Mouse (Mus musculus) forebrain, embryonic 14.5 days (tissue): Measurements from ENCODE around the gene Hoxc5. TPM values are rescaled to one million over a fixed set of nuclear protein-coding genes. Genes with fewer than 3 reads are reported as not detected.

Source experiments
- ATAC-seq: fragments of 200-750 bp; cut with Nextera tagmentation; 2 replicates; pipeline ENCODE4 v1.8.0; 2017; ENCODE audit warnings: mild to moderate bottlenecking, moderate library complexity
- DNase-seq: peaks from one replicate; pipeline ENCODE4 v3.0.0-alpha.2; 2015; ENCODE audit warnings: low spot score
- H3K27ac ChIP-seq: fragments of 300-500 bp; sonication (generic); 2 replicates; pipeline ENCODE4 v1.5.1; 2014; ENCODE audit warnings: low read depth, mild to moderate bottlenecking, control low read depth, low read length, moderate library complexity
- H3K27me3 ChIP-seq: fragments of 300-500 bp; sonication (generic); replicated peaks from 2 replicates; pipeline ENCODE4 v1.6.1; 2014; ENCODE audit warnings: low read length, control low read depth, mixed read lengths; ENCODE audit not compliant: control insufficient read depth, insufficient read depth
- H3K36me3 ChIP-seq: fragments of 300-500 bp; sonication (generic); 2 replicates; pipeline ENCODE4 v1.6.1; 2014; ENCODE audit warnings: low read length, control low read depth; ENCODE audit not compliant: control insufficient read depth, insufficient read depth
- H3K4me1 ChIP-seq: fragments of 300-500 bp; sonication (generic); 2 replicates; pipeline ENCODE4 v1.6.1; 2014; ENCODE audit warnings: antibody characterized with exemption, low read length, control low read depth; ENCODE audit not compliant: control insufficient read depth, insufficient read depth
- H3K4me2 ChIP-seq: fragments of 300-500 bp; sonication (generic); 2 replicates; pipeline ENCODE4 v1.6.1; 2014; ENCODE audit warnings: mild to moderate bottlenecking, control low read depth, low read length
- H3K4me3 ChIP-seq: fragments of 300-500 bp; sonication (generic); 2 replicates; pipeline ENCODE4 v1.5.1; 2014; ENCODE audit warnings: low read depth, low read length, control low read depth
- H3K9ac ChIP-seq: fragments of 300-500 bp; sonication (generic); 2 replicates; pipeline ENCODE4 v1.6.1; 2014; ENCODE audit warnings: mild to moderate bottlenecking, low read length, control low read depth, moderate library complexity
- H3K9me3 ChIP-seq: fragments of 300-500 bp; sonication (generic); replicated peaks from 2 replicates; pipeline ENCODE4 v1.6.1; 2016; ENCODE audit warnings: low read length, control low read depth, mixed read lengths; ENCODE audit not compliant: control insufficient read depth
- WGBS: fragments of 180-500 bp; shearing (Covaris S2); extraction: QIAGEN DNeasy Blood & Tissue Kit; methylation state at CpG from one replicate; pipeline ENCODE4 v1.1.7; 2014; 5-methylcytosine and 5-hydroxymethylcytosine counted together
- polyA plus RNA-seq: library from polyadenylated mRNA; unstranded; fragments of >200 nt; fragmentation: Nextera tagmentation; extraction: Ambion mirVana; gene quantifications from 2 replicates; pipeline ENCODE4 v1.2.1, GENCODE M21; 2014

Hoxc5 gene
- polyA plus RNA-seq, 1 experiment from 2014 or later: not detected

GRCm38 (mm10) chr15:103053210-103053609 lies 86.0 kb downstream of the Hoxc5 start:
- Histone ChIP-seq H3K9ac (no peak overlapping the region), H3K36me3 (no peaks in the 10 kb centered on the region), H3K4me1 (no peaks in the 10 kb centered on the region), H3K27me3 (peaks cover 86% of the 10 kb centered on the region), H3K4me2 (no peak overlapping the region), H3K27ac (no peak overlapping the region), H3K4me3 (no peak overlapping the region), H3K9me3 (no peaks in the 10 kb centered on the region)
- DNase-seq (no peak), ATAC-seq (no peak)

GRCm38 (mm10) chr15:103056396-103056795 lies 89.2 kb downstream of the Hoxc5 start:
- peaks cover 90% of the 10 kb centered on the region for H3K27me3 ChIP-seq
- H3K4me1 ChIP-seq: no peaks in the 10 kb centered on the region
- no peaks in the 10 kb centered on the region for H3K9me3 ChIP-seq
- 27% methylated on average over 2 of the region's 2 CpGs for WGBS
- DNase-seq: no peak
- H3K9ac ChIP-seq: no peak overlapping the region
- no peaks in the 10 kb centered on the region for H3K36me3 ChIP-seq
- no peak overlapping the region for H3K4me2 ChIP-seq
- no peak overlapping the region for H3K4me3 ChIP-seq
- ATAC-seq: no peak
- no peak overlapping the region for H3K27ac ChIP-seq

GRCm38 (mm10) chr15:103058715-103059114 lies 91.5 kb downstream of the Hoxc5 start:
- no peak overlapping the region for H3K4me3 ChIP-seq

GRCm38 (mm10) chr15:103059393-103059992 lies 92.2 kb downstream of the Hoxc5 start:
- DNase-seq (no peak), ATAC-seq (no peak)
- Histone ChIP-seq H3K9ac (no peak overlapping the region), H3K27me3 (peaks cover 92% of the 10 kb centered on the region), H3K9me3 (no peaks in the 10 kb centered on the region), H3K4me3 (no peak overlapping the region), H3K27ac (no peak overlapping the region), H3K4me1 (no peaks in the 10 kb centered on the region), H3K36me3 (no peaks in the 10 kb centered on the region), H3K4me2 (no peak overlapping the region)
- WGBS: under 1% methylated on average over 21 of the region's 21 CpGs

More at GRCm38 (mm10) chr15:103058715-103059114, 91.5 kb downstream of the Hoxc5 start:
- Histone ChIP-seq H3K36me3 (no peaks in the 10 kb centered on the region), H3K27ac (no peak overlapping the region), H3K9me3 (no peaks in the 10 kb centered on the region), H3K4me1 (no peaks in the 10 kb centered on the region), H3K27me3 (peaks cover 92% of the 10 kb centered on the region), H3K4me2 (no peak overlapping the region), H3K9ac (no peak overlapping the region)
- 2% methylated on average over 12 of the region's 12 CpGs for WGBS
- ATAC-seq: no peak
- no peak for DNase-seq

GRCm38 (mm10) chr15:103060021-103060340 lies 92.7 kb downstream of the Hoxc5 start:
- Histone ChIP-seq H3K9me3 (no peaks in the 10 kb centered on the region), H3K4me1 (no peaks in the 10 kb centered on the region), H3K4me2 (no peak overlapping the region), H3K4me3 (no peak overlapping the region), H3K9ac (no peak overlapping the region), H3K27me3 (peaks cover 90% of the 10 kb centered on the region), H3K27ac (no peak overlapping the region), H3K36me3 (no peaks in the 10 kb centered on the region)
- WGBS: 3% methylated on average over 11 of the region's 11 CpGs
- no peak for DNase-seq
- no peak for ATAC-seq

GRCm38 (mm10) chr15:103060341-103061130 lies 93.3 kb downstream of the Hoxc5 start:
- no peaks in the 10 kb centered on the region for H3K36me3 ChIP-seq
- no peak for ATAC-seq
- H3K4me2 ChIP-seq: no peak overlapping the region
- no peaks in the 10 kb centered on the region for H3K9me3 ChIP-seq
- DNase-seq: no peak
- H3K9ac ChIP-seq: no peak overlapping the region
- no peak overlapping the region for H3K4me3 ChIP-seq
- H3K4me1 ChIP-seq: no peaks in the 10 kb centered on the region
- no peak overlapping the region for H3K27ac ChIP-seq
- WGBS: under 1% methylated on average over 36 of the region's 36 CpGs
- peaks cover 90% of the 10 kb centered on the region for H3K27me3 ChIP-seq

- Histone ChIP-seq H3K27ac (no peak overlapping the region), H3K9me3 (no peaks in the 10 kb centered on the region), H3K27me3 (peaks cover 91% of the 10 kb centered on the region), H3K4me1 (no peaks in the 10 kb centered on the region), H3K4me2 (no peak overlapping the region), H3K36me3 (no peaks in the 10 kb centered on the region), H3K4me3 (no peak overlapping the region), H3K9ac (no peak overlapping the region)
- peak; percentile 27 for DNase-seq
- WGBS: under 1% methylated on average over 30 of the region's 30 CpGs
- ATAC-seq: no peak
Measured at GRCm38 (mm10) chr15:103061131-103061825, 94.0 kb downstream of the Hoxc5 start.

GRCm38 (mm10) chr15:103061988-103062387 lies 94.7 kb downstream of the Hoxc5 start:
- ATAC-seq (no peak), DNase-seq (no peak)
- Histone ChIP-seq H3K27ac (no peak overlapping the region), H3K36me3 (no peaks in the 10 kb centered on the region), H3K27me3 (peaks cover 91% of the 10 kb centered on the region), H3K9me3 (no peaks in the 10 kb centered on the region), H3K4me2 (no peak overlapping the region), H3K9ac (no peak overlapping the region), H3K4me3 (no peak overlapping the region), H3K4me1 (no peaks in the 10 kb centered on the region)
- 4% methylated on average over 2 of the region's 2 CpGs for WGBS

- H3K36me3 ChIP-seq: no peaks in the 10 kb centered on the region
- no peaks in the 10 kb centered on the region for H3K9me3 ChIP-seq
- H3K9ac ChIP-seq: no peak overlapping the region
- no peak overlapping the region for H3K27ac ChIP-seq
- 42% methylated on average over 7 of the region's 7 CpGs for WGBS
- no peak overlapping the region for H3K4me2 ChIP-seq
- ATAC-seq (no peak), DNase-seq (no peak)
- H3K4me3 ChIP-seq: no peak overlapping the region
- no peaks in the 10 kb centered on the region for H3K4me1 ChIP-seq
- H3K27me3 ChIP-seq: peaks cover 97% of the 10 kb centered on the region
Measured at GRCm38 (mm10) chr15:103065642-103066041, 98.4 kb downstream of the Hoxc5 start.
